Mouse (Mus musculus) hindbrain, postnatal 0 days (tissue): ENCODE results near the gene Acap2. TPM values are rescaled to one million over a fixed set of nuclear protein-coding genes. Genes with fewer than 3 reads are reported as not detected.
A peak's percentile ranks its signal among the peaks of the same experiment; 100 is the strongest.

Experiments used
- ATAC-seq: fragments of 200-750 bp; cut with Nextera tagmentation; 2 replicates; pipeline ENCODE4 v1.8.0; 2017; ENCODE audit warnings: mild to moderate bottlenecking, moderate TSS enrichment, moderate library complexity
- DNase-seq: peaks from one replicate; pipeline ENCODE4 v3.0.0-alpha.2; 2015; ENCODE audit warnings: low spot score
- H3K27ac ChIP-seq: fragments of 300-500 bp; sonication (generic); 2 replicates; pipeline ENCODE4 v1.5.1; 2014; ENCODE audit warnings: mild to moderate bottlenecking
- H3K27me3 ChIP-seq: fragments of 300-500 bp; sonication (generic); 2 replicates; pipeline ENCODE4 v1.6.1; 2014; ENCODE audit warnings: low read length, mixed read lengths; ENCODE audit not compliant: insufficient read depth
- H3K36me3 ChIP-seq: fragments of 300-500 bp; sonication (generic); 2 replicates; pipeline ENCODE4 v1.6.1; 2014; ENCODE audit warnings: low read length, mixed read lengths; ENCODE audit not compliant: insufficient read depth
- H3K4me1 ChIP-seq: fragments of 300-500 bp; sonication (generic); 2 replicates; pipeline ENCODE4 v1.6.1; 2014; ENCODE audit warnings: antibody characterized with exemption, low read length, mixed read lengths; ENCODE audit not compliant: insufficient read depth
- H3K4me2 ChIP-seq: fragments of 300-500 bp; sonication (generic); 2 replicates; pipeline ENCODE4 v1.6.1; 2014; ENCODE audit warnings: low read depth, mild to moderate bottlenecking, low read length, moderate library complexity, mixed read lengths
- H3K4me3 ChIP-seq: fragments of 300-500 bp; sonication (generic); 2 replicates; pipeline ENCODE4 v1.5.1; 2014; ENCODE audit warnings: low read length
- H3K9ac ChIP-seq: fragments of 300-500 bp; sonication (generic); replicated peaks from 2 replicates; pipeline ENCODE4 v1.6.1; 2014; ENCODE audit warnings: mild to moderate bottlenecking, low read length, moderate library complexity, mixed read lengths
- H3K9me3 ChIP-seq: fragments of 300-500 bp; sonication (generic); 2 replicates; pipeline ENCODE4 v1.6.1; 2016; ENCODE audit warnings: low read length, mixed read lengths
- CTCF ChIP-seq: IDR thresholded peaks from 2 replicates; pipeline ENCODE4 v1.5.1; 2016; ENCODE audit warnings: antibody characterized with exemption, control low read depth, low read depth
- WGBS: fragments of 180-500 bp; shearing (Covaris S2); extraction: QIAGEN DNeasy Blood & Tissue Kit; methylation state at CpG from one replicate; pipeline ENCODE4 v1.1.7; 2014; 5-methylcytosine and 5-hydroxymethylcytosine counted together
- polyA plus RNA-seq: library from polyadenylated mRNA; unstranded; fragments of >200 nt; fragmentation: Nextera tagmentation; extraction: Ambion mirVana; gene quantifications from 2 replicates; pipeline ENCODE4 v1.2.1, GENCODE M21; 2015
- total RNA-seq: library from RNA; depleted of rRNA; stranded (reverse); fragments of >200 nt; gene quantifications from 2 replicates; pipeline ENCODE4 v1.2.3, GENCODE M21; 2014; rRNA removed

Gene Acap2
- 22.3 and 23.4 TPM in 2 replicates for total RNA-seq
- polyA plus RNA-seq, result 11.9 and 12.3 TPM in 2 replicates

- WGBS, result under 1% methylated on average over 72 of the region's 73 CpGs
- Histone ChIP-seq H3K9ac (peak within 1 kb of the TSS; percentile 97), H3K4me1 (peaks cover 4% of the 10 kb centered on the region), H3K36me3 (no peaks in the 10 kb centered on the region), H3K4me3 (peak within 1 kb of the TSS; percentile 100), H3K9me3 (no peaks in the 10 kb centered on the region), H3K27me3 (no peaks in the 10 kb centered on the region), H3K27ac (peak within 1 kb of the TSS; percentile 97), H3K4me2 (peak within 1 kb of the TSS; percentile 70)
- no peak for TF ChIP-seq CTCF
- DNase-seq (peak; percentile 98), ATAC-seq (peak; percentile 99)
Observed at GRCm38 (mm10) chr16:31200790-31201567, at the start of gene Acap2. Acap2 (minus strand) TSS chr16:31201245.

- no peak overlapping the region for H3K27ac ChIP-seq
- H3K4me2 ChIP-seq, result no peak overlapping the region
- no peaks in the 10 kb centered on the region for H3K9me3 ChIP-seq
- H3K9ac ChIP-seq, result no peak overlapping the region
- ATAC-seq, result no peak
- no peak for TF ChIP-seq CTCF
- no peak for DNase-seq
- no peak overlapping the region for H3K4me3 ChIP-seq
- H3K27me3 ChIP-seq, result no peaks in the 10 kb centered on the region
- H3K4me1 ChIP-seq, result no peaks in the 10 kb centered on the region
- WGBS, result 79% methylated on average over 3 of the region's 3 CpGs
- no peaks in the 10 kb centered on the region for H3K36me3 ChIP-seq
Observed at GRCm38 (mm10) chr16:31249401-31249800, 48.4 kb upstream of the Acap2 start.

GRCm38 (mm10) chr16:31248717-31249116 lies 47.7 kb upstream of the Acap2 start:
- WGBS, result 77% methylated on average over 13 of the region's 13 CpGs
- ATAC-seq, result no peak

GRCm38 (mm10) chr16:31247442-31247841 lies 46.4 kb upstream of the Acap2 start:
- no peaks in the 10 kb centered on the region for H3K36me3 ChIP-seq
- H3K27ac ChIP-seq, result no peak overlapping the region
- H3K4me1 ChIP-seq, result no peaks in the 10 kb centered on the region
- no peaks in the 10 kb centered on the region for H3K9me3 ChIP-seq
- no peak overlapping the region for H3K9ac ChIP-seq
- H3K27me3 ChIP-seq, result no peaks in the 10 kb centered on the region
- no peak overlapping the region for H3K4me3 ChIP-seq
- no peak for TF ChIP-seq CTCF
- ATAC-seq, result no peak
- H3K4me2 ChIP-seq, result no peak overlapping the region
- DNase-seq, result no peak
- WGBS, result 88% methylated on average over 7 of the region's 7 CpGs

More at GRCm38 (mm10) chr16:31248717-31249116, 47.7 kb upstream of the Acap2 start:
- Histone ChIP-seq H3K9ac (no peak overlapping the region), H3K9me3 (no peaks in the 10 kb centered on the region), H3K4me2 (no peak overlapping the region), H3K36me3 (no peaks in the 10 kb centered on the region), H3K27me3 (no peaks in the 10 kb centered on the region), H3K27ac (no peak overlapping the region), H3K4me3 (no peak overlapping the region), H3K4me1 (no peaks in the 10 kb centered on the region)
- no peak for TF ChIP-seq CTCF
- DNase-seq, result no peak

GRCm38 (mm10) chr16:31244053-31244452 lies 43.0 kb upstream of the Acap2 start:
- no peak overlapping the region for H3K4me2 ChIP-seq
- H3K27ac ChIP-seq, result no peak overlapping the region
- no peak for TF ChIP-seq CTCF
- H3K4me1 ChIP-seq, result no peaks in the 10 kb centered on the region
- no peaks in the 10 kb centered on the region for H3K9me3 ChIP-seq
- no peak overlapping the region for H3K4me3 ChIP-seq
- no peaks in the 10 kb centered on the region for H3K27me3 ChIP-seq
- 79% methylated on average over 3 of the region's 3 CpGs for WGBS
- H3K36me3 ChIP-seq, result no peaks in the 10 kb centered on the region
- DNase-seq (peak; percentile 11), ATAC-seq (no peak)
- H3K9ac ChIP-seq, result no peak overlapping the region

DNA sequence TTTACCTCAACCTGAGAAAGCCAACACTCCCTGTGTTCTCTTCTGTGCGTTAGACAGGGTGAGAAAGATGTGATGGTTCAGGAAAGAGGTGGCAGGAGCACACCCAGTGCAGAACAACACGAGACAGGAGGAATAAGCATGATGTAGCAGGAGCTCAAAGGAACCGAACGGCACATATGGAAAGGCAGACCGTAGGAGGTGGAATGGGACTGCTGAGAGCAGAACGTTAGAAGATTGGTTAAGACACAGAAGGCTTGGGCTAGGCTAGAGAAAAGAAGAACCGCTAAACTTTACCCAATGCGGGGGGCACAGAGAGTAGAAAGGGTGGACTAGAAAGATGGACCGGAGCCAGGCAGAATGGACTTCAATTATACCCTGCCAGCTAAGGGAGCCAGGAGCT lies 40.4 kb upstream of the Acap2 start:
- Histone ChIP-seq H3K4me3 (no peak overlapping the region), H3K4me2 (no peak overlapping the region), H3K27me3 (no peaks in the 10 kb centered on the region), H3K4me1 (no peaks in the 10 kb centered on the region), H3K36me3 (no peaks in the 10 kb centered on the region), H3K9me3 (no peaks in the 10 kb centered on the region), H3K27ac (no peak overlapping the region), H3K9ac (no peak overlapping the region)
- DNase-seq, result no peak
- 82% methylated on average over 9 of the region's 9 CpGs for WGBS
- ATAC-seq, result no peak
- no peak for TF ChIP-seq CTCF

DNA sequence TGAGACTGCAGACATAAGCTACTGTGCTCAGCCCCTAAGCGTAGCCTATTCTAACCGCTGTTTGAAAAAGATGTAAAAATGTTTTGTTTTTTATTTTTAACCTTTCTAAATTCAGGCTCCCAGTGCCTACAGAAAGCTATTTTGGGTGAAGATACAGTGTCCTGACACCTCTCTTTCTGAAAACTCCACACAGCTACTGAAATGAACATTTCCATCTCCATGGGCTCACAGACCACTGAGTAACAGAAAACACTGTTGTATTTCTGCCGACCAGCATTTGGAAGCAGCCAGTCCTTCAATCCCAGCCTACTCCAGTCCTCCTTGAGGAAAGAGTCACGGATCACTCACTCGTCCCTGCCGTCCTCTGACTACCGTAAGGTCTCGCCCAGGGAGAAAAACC lies 39.5 kb upstream of the Acap2 start:
- Histone ChIP-seq H3K4me2 (no peak overlapping the region), H3K9ac (no peak overlapping the region), H3K27ac (no peak overlapping the region), H3K36me3 (no peaks in the 10 kb centered on the region), H3K4me3 (no peak overlapping the region), H3K27me3 (no peaks in the 10 kb centered on the region), H3K9me3 (no peaks in the 10 kb centered on the region), H3K4me1 (peaks cover 2% of the 10 kb centered on the region; the same call in 1 of the 2 replicates)
- TF ChIP-seq CTCF, result no peak
- 91% methylated on average over 8 of the region's 8 CpGs for WGBS
- DNase-seq, result no peak
- no peak for ATAC-seq
